Mouse (Mus musculus) hindbrain, postnatal 0 days (tissue): Measurements from ENCODE around the gene Nrxn3. TPM values are rescaled to one million over a fixed set of nuclear protein-coding genes. Genes with fewer than 3 reads are reported as not detected.

ENCODE experiments used
- ATAC-seq: fragments of 200-750 bp; cut with Nextera tagmentation; 2 replicates; pipeline ENCODE4 v1.8.0; 2017; ENCODE audit warnings: mild to moderate bottlenecking, moderate TSS enrichment, moderate library complexity
- DNase-seq: peaks from one replicate; pipeline ENCODE4 v3.0.0-alpha.2; 2015; ENCODE audit warnings: low spot score
- H3K27ac ChIP-seq: fragments of 300-500 bp; sonication (generic); 2 replicates; pipeline ENCODE4 v1.5.1; 2014; ENCODE audit warnings: mild to moderate bottlenecking
- H3K27me3 ChIP-seq: fragments of 300-500 bp; sonication (generic); 2 replicates; pipeline ENCODE4 v1.6.1; 2014; ENCODE audit warnings: low read length, mixed read lengths; ENCODE audit not compliant: insufficient read depth
- H3K36me3 ChIP-seq: fragments of 300-500 bp; sonication (generic); 2 replicates; pipeline ENCODE4 v1.6.1; 2014; ENCODE audit warnings: low read length, mixed read lengths; ENCODE audit not compliant: insufficient read depth
- H3K4me1 ChIP-seq: fragments of 300-500 bp; sonication (generic); 2 replicates; pipeline ENCODE4 v1.6.1; 2014; ENCODE audit warnings: antibody characterized with exemption, low read length, mixed read lengths; ENCODE audit not compliant: insufficient read depth
- H3K4me2 ChIP-seq: fragments of 300-500 bp; sonication (generic); 2 replicates; pipeline ENCODE4 v1.6.1; 2014; ENCODE audit warnings: low read depth, mild to moderate bottlenecking, low read length, moderate library complexity, mixed read lengths
- H3K4me3 ChIP-seq: fragments of 300-500 bp; sonication (generic); 2 replicates; pipeline ENCODE4 v1.5.1; 2014; ENCODE audit warnings: low read length
- H3K9ac ChIP-seq: fragments of 300-500 bp; sonication (generic); replicated peaks from 2 replicates; pipeline ENCODE4 v1.6.1; 2014; ENCODE audit warnings: mild to moderate bottlenecking, low read length, moderate library complexity, mixed read lengths
- H3K9me3 ChIP-seq: fragments of 300-500 bp; sonication (generic); 2 replicates; pipeline ENCODE4 v1.6.1; 2016; ENCODE audit warnings: low read length, mixed read lengths
- CTCF ChIP-seq: IDR thresholded peaks from 2 replicates; pipeline ENCODE4 v1.5.1; 2016; ENCODE audit warnings: antibody characterized with exemption, control low read depth, low read depth
- WGBS: fragments of 180-500 bp; shearing (Covaris S2); extraction: QIAGEN DNeasy Blood & Tissue Kit; methylation state at CpG from one replicate; pipeline ENCODE4 v1.1.7; 2014; 5-methylcytosine and 5-hydroxymethylcytosine counted together
- polyA plus RNA-seq: library from polyadenylated mRNA; unstranded; fragments of >200 nt; fragmentation: Nextera tagmentation; extraction: Ambion mirVana; gene quantifications from 2 replicates; pipeline ENCODE4 v1.2.1, GENCODE M21; 2015
- total RNA-seq: library from RNA; depleted of rRNA; stranded (reverse); fragments of >200 nt; gene quantifications from 2 replicates; pipeline ENCODE4 v1.2.3, GENCODE M21; 2014

Nrxn3 gene
- total and polyA plus RNA-seq, 2 experiments from 2014 or later: 87.8 to 103 TPM

- H3K4me3 ChIP-seq: no peak overlapping the region
- no peak overlapping the region for H3K4me2 ChIP-seq
- H3K9me3 ChIP-seq: no peaks in the 10 kb centered on the region
- WGBS: 38% methylated on average over 13 of the region's 13 CpGs
- H3K4me1 ChIP-seq: peaks cover 6% of the 10 kb centered on the region; the same call in 1 of the 2 replicates
- no peaks in the 10 kb centered on the region for H3K27me3 ChIP-seq
- TF ChIP-seq CTCF: no peak
- no peak overlapping the region for H3K9ac ChIP-seq
- no peaks in the 10 kb centered on the region for H3K36me3 ChIP-seq
- peak overlapping the region; percentile 26; the same call in 1 of the 2 replicates for H3K27ac ChIP-seq
- ATAC-seq (0 out of 2 replicates have a peak, but pooled peaks have one; percentile 49), DNase-seq (peak; percentile 36)
These were observed 457.4 kb downstream of the Nrxn3 start for GRCm38 (mm10) chr12:89179970-89180666.

- no peak overlapping the region for H3K4me2 ChIP-seq
- TF ChIP-seq CTCF: no peak
- 33% methylated on average over 2 of the region's 2 CpGs for WGBS
- DNase-seq: peak; percentile 12
- peaks cover 6% of the 10 kb centered on the region; the same call in 1 of the 2 replicates for H3K4me1 ChIP-seq
- no peaks in the 10 kb centered on the region for H3K27me3 ChIP-seq
- H3K27ac ChIP-seq: no peak overlapping the region
- peak; percentile 68 for ATAC-seq
- H3K4me3 ChIP-seq: no peak overlapping the region
- H3K36me3 ChIP-seq: no peaks in the 10 kb centered on the region
- H3K9ac ChIP-seq: no peak overlapping the region
- no peaks in the 10 kb centered on the region for H3K9me3 ChIP-seq
These were observed 458.5 kb downstream of the Nrxn3 start for GRCm38 (mm10) chr12:89181157-89181561.

GRCm38 (mm10) chr12:89198764-89199525 is 476.3 kb downstream of the Nrxn3 start:
- no peak overlapping the region for H3K4me2 ChIP-seq
- H3K36me3 ChIP-seq: no peaks in the 10 kb centered on the region
- peak; percentile 24 for DNase-seq
- ATAC-seq: peak; percentile 66; the same call in 1 of the 2 replicates
- H3K4me3 ChIP-seq: no peak overlapping the region
- H3K27ac ChIP-seq: no peak overlapping the region; the same call in 1 of the 2 replicates
- TF ChIP-seq CTCF: no peak
- no peaks in the 10 kb centered on the region for H3K4me1 ChIP-seq
- no peak overlapping the region for H3K9ac ChIP-seq
- no peaks in the 10 kb centered on the region for H3K27me3 ChIP-seq
- no peaks in the 10 kb centered on the region for H3K9me3 ChIP-seq
- 67% methylated on average over 10 of the region's 10 CpGs for whole genome bisulfite sequencing

- Histone ChIP-seq H3K9ac (no peak overlapping the region), H3K27ac (no peak overlapping the region), H3K27me3 (no peaks in the 10 kb centered on the region), H3K4me3 (no peak overlapping the region), H3K36me3 (no peaks in the 10 kb centered on the region), H3K9me3 (no peaks in the 10 kb centered on the region), H3K4me2 (no peak overlapping the region), H3K4me1 (no peaks in the 10 kb centered on the region)
- ATAC-seq (no peak), DNase-seq (peak; percentile 20)
- TF ChIP-seq CTCF: peak; percentile 51
- WGBS: 48% methylated on average over 2 of the region's 2 CpGs
These were observed 488.9 kb downstream of the Nrxn3 start for GRCm38 (mm10) chr12:89211608-89212007.

GRCm38 (mm10) chr12:89239826-89240225 is 517.1 kb downstream of the Nrxn3 start:
- no peaks in the 10 kb centered on the region for H3K4me1 ChIP-seq
- no peak overlapping the region for H3K9ac ChIP-seq
- H3K27me3 ChIP-seq: no peaks in the 10 kb centered on the region
- H3K36me3 ChIP-seq: no peaks in the 10 kb centered on the region
- H3K27ac ChIP-seq: no peak overlapping the region
- no peak overlapping the region for H3K4me3 ChIP-seq
- no peak for TF ChIP-seq CTCF
- ATAC-seq (no peak), DNase-seq (no peak)
- WGBS: 50% methylated on average over 1 of the region's 1 CpGs
- no peak overlapping the region for H3K4me2 ChIP-seq
- no peaks in the 10 kb centered on the region for H3K9me3 ChIP-seq

GRCm38 (mm10) chr12:89241554-89241953 is 518.9 kb downstream of the Nrxn3 start:
- Histone ChIP-seq H3K27ac (no peak overlapping the region), H3K9ac (no peak overlapping the region), H3K36me3 (no peaks in the 10 kb centered on the region), H3K4me1 (no peaks in the 10 kb centered on the region), H3K27me3 (no peaks in the 10 kb centered on the region), H3K9me3 (no peaks in the 10 kb centered on the region), H3K4me2 (no peak overlapping the region), H3K4me3 (no peak overlapping the region)
- no peak for ATAC-seq
- DNase-seq: peak; percentile 46
- TF ChIP-seq CTCF: peak; percentile 62

GRCm38 (mm10) chr12:89242476-89242875 is 519.8 kb downstream of the Nrxn3 start:
- Histone ChIP-seq H3K27ac (no peak overlapping the region), H3K27me3 (no peaks in the 10 kb centered on the region), H3K4me1 (no peaks in the 10 kb centered on the region), H3K9ac (no peak overlapping the region), H3K9me3 (no peaks in the 10 kb centered on the region), H3K4me3 (no peak overlapping the region), H3K36me3 (no peaks in the 10 kb centered on the region), H3K4me2 (no peak overlapping the region)
- TF ChIP-seq CTCF: no peak
- ATAC-seq (no peak), DNase-seq (no peak)
- WGBS: 51% methylated on average over 1 of the region's 1 CpGs
